Mouse (Mus musculus) G1E (cell line): Measurements from ENCODE around the gene Rab33b.

Experiments
- CTCF ChIP-seq: IDR thresholded peaks from 2 replicates; pipeline ENCODE4 v1.5.1; 2012; ENCODE audit warnings: low read depth, low read length, inconsistent platforms, mixed read lengths
- GATA1 ChIP-seq: IDR thresholded peaks from 2 replicates; pipeline ENCODE4 v1.6.1; 2012; ENCODE audit warnings: borderline replicate concordance, low read length, inconsistent platforms, mixed read lengths
- GATA2 ChIP-seq: IDR thresholded peaks from 2 replicates; pipeline ENCODE4 v1.6.1; 2012; ENCODE audit warnings: low read depth, low read length, inconsistent platforms, borderline replicate concordance
- POLR2AphosphoS5 ChIP-seq: IDR thresholded peaks from 2 replicates; pipeline ENCODE4 v1.6.1; 2012; ENCODE audit warnings: low read depth, low read length, inconsistent platforms; ENCODE audit not compliant: insufficient replicate concordance
- TAL1 ChIP-seq: conservative IDR thresholded peaks from 2 replicates; pipeline ENCODE4 v1.6.1; 2012; ENCODE audit warnings: low read depth, low read length, inconsistent platforms, mixed read lengths

- TF ChIP-seq CTCF: peak; percentile 73
- no peak for TF ChIP-seq GATA1
- TF ChIP-seq POLR2AphosphoS5: no peak
- TF ChIP-seq TAL1: no peak
- no peak for TF ChIP-seq GATA2
Measured at GRCm38 (mm10) chr3:51510903-51511302, 27.2 kb downstream of the Rab33b start.
